ENCODE assay signal across 9 mouse cellular contexts in genomic region chr3:18989577-18990240, GRCm38 (mm10).
DNase-seq lines count a peak whose midpoint lies in the region; ATAC-seq and TF ChIP-seq lines count a peak whose summit lies in the region.
"Had no signal": no experiment of that assay in that cellular context is flagged by ENCODE, and none has a peak within 500 bp of the region (broad histone marks: within the 10 kb centered on the region; RNA-seq: fewer than 3 reads in every experiment).

No protein-coding gene starts in this region.

- TF ChIP-seq CTCF in thymus, adult 2 months (IDR thresholded peaks at IDR 0.05; ENCODE audit: borderline replicate concordance, control insufficient read depth, extremely low read depth, insufficient read depth, low read length, poor library complexity) = no peak

- no peak overlapping the region for H3K27ac ChIP-seq in kidney, embryonic 16.5 days (ENCODE audit: low read length)
- H3K27ac ChIP-seq in forebrain, embryonic 16.5 days (ENCODE audit: low read length) = no peak overlapping the region
- no peak overlapping the region for H3K27ac ChIP-seq in thymus, adult 2 months (ENCODE audit: control insufficient read depth, insufficient read depth, low read length)
- H3K27ac ChIP-seq: embryonic facial prominence, embryonic 15.5 days had no signal

- no peak for ATAC-seq in kidney, embryonic 16.5 days (ENCODE audit: low FRiP score, low TSS enrichment)
- peak; percentile 92 for ATAC-seq in forebrain, embryonic 16.5 days

- no peak for TF ChIP-seq POLR2A in thymus, adult 2 months (IDR thresholded peaks at IDR 0.05; ENCODE audit: control insufficient read depth, extremely low read depth, insufficient read depth, low read length, poor library complexity)

- H3K9me3 ChIP-seq in kidney, embryonic 16.5 days (ENCODE audit: low read length) = no peaks in the 10 kb centered on the region
- no peaks in the 10 kb centered on the region for H3K9me3 ChIP-seq in forebrain, embryonic 16.5 days (ENCODE audit: control insufficient read depth, low read length)
- H3K9me3 ChIP-seq: embryonic facial prominence, embryonic 15.5 days had no signal

- no peaks in the 10 kb centered on the region for H3K4me1 ChIP-seq in kidney, embryonic 16.5 days (ENCODE audit: insufficient read depth, low read length)
- H3K4me1 ChIP-seq in forebrain, embryonic 16.5 days (replicated peaks; ENCODE audit: control insufficient read depth, insufficient read depth, low read length) = 0 out of 2 replicates have a peak, but pooled peaks cover 2% of the 10 kb centered on the region
- H3K4me1 ChIP-seq in thymus, adult 2 months (replicated peaks; ENCODE audit: control insufficient read depth, insufficient read depth, low read length) = no peaks in the 10 kb centered on the region
- H3K4me1 ChIP-seq: embryonic facial prominence, embryonic 15.5 days had no signal

- H3K9ac ChIP-seq in kidney, embryonic 16.5 days (replicated peaks; ENCODE audit: low read length) = no peak overlapping the region
- no peak overlapping the region for H3K9ac ChIP-seq in forebrain, embryonic 16.5 days (replicated peaks; ENCODE audit: low read depth, low read length)
- H3K9ac ChIP-seq: embryonic facial prominence, embryonic 15.5 days had no signal

- H3K4me3 ChIP-seq in kidney, embryonic 16.5 days (ENCODE audit: low read length) = no peak overlapping the region
- no peak overlapping the region for H3K4me3 ChIP-seq in forebrain, embryonic 16.5 days (replicated peaks; ENCODE audit: low read length)
- no peak overlapping the region for H3K4me3 ChIP-seq in thymus, adult 2 months (ENCODE audit: control insufficient read depth, insufficient read depth, low read length)
- H3K4me3 ChIP-seq: embryonic facial prominence, embryonic 15.5 days had no signal

- 60% methylated on average over 13 of the region's 13 CpGs for WGBS in kidney, embryonic 16.5 days
- 36% methylated on average over 13 of the region's 13 CpGs for WGBS in forebrain, embryonic 16.5 days
- WGBS in thymus, adult 2 months = 74% methylated on average over 13 of the region's 13 CpGs

- H3K36me3 ChIP-seq in kidney, embryonic 16.5 days (ENCODE audit: insufficient read depth, low read length) = no peaks in the 10 kb centered on the region
- no peaks in the 10 kb centered on the region for H3K36me3 ChIP-seq in forebrain, embryonic 16.5 days (ENCODE audit: control insufficient read depth, insufficient read depth)
- H3K36me3 ChIP-seq in thymus, adult 2 months (ENCODE audit: control insufficient read depth, insufficient read depth, low read length) = no peaks in the 10 kb centered on the region
- H3K36me3 ChIP-seq: embryonic facial prominence, embryonic 15.5 days had no signal

- peak; percentile 55 for DNase-seq in kidney, adult 18-20 months
- DNase-seq in cerebellum, adult 18-20 months = peak; percentile 80 to 83
- peak; percentile 70 to 78 for DNase-seq in kidney, postnatal 25 days
- peak; percentile 8 for DNase-seq in skeletal muscle tissue, adult 2 months (ENCODE audit: low read depth, low spot score)
- no peak for DNase-seq in thymus, adult 2 months
- no peak for DNase-seq in liver

- no peak overlapping the region for H3K4me2 ChIP-seq in kidney, embryonic 16.5 days (replicated peaks; ENCODE audit: low read depth, low read length)
- no peak overlapping the region for H3K4me2 ChIP-seq in forebrain, embryonic 16.5 days (ENCODE audit: low read length)
- H3K4me2 ChIP-seq: embryonic facial prominence, embryonic 15.5 days had no signal

- no peaks in the 10 kb centered on the region for H3K27me3 ChIP-seq in kidney, embryonic 16.5 days (ENCODE audit: insufficient read depth, low read length)
- no peaks in the 10 kb centered on the region for H3K27me3 ChIP-seq in forebrain, embryonic 16.5 days (replicated peaks; ENCODE audit: control insufficient read depth, insufficient read depth, low read length)
- H3K27me3 ChIP-seq in thymus, adult 2 months (ENCODE audit: control insufficient read depth, insufficient read depth, low read length) = no peaks in the 10 kb centered on the region
- H3K27me3 ChIP-seq: embryonic facial prominence, embryonic 15.5 days had no signal

Comparison
In these comparisons a context has a peak if more than half of its experiments do, and no peak if none do; other contexts are left out.
1. DNase-seq: peak in kidney, adult 18-20 months (single experiment), cerebellum, adult 18-20 months (2 of 2), kidney, postnatal 25 days (2 of 2) and skeletal muscle tissue, adult 2 months (single experiment); none in thymus, adult 2 months (single experiment) and liver (single experiment).